Mouse (Mus musculus): Measurements from ENCODE around the gene Rnf8.

The Rnf8 gene

GRCm38 (mm10) chr17:29627285-29627684 lies 12.7 kb downstream of the Rnf8 start:
- no peak for DNase-seq

GRCm38 (mm10) chr17:29628946-29629345 lies 14.4 kb downstream of the Rnf8 start:
- DNase-seq, result no peak

GRCm38 (mm10) chr17:29629620-29630019 lies 15.0 kb downstream of the Rnf8 start:
- DNase-seq, result no peak

- no peak for DNase-seq
These were observed 17.7 kb downstream of the Rnf8 start for GRCm38 (mm10) chr17:29632312-29632711.

GRCm38 (mm10) chr17:29635492-29635891 lies 20.9 kb downstream of the Rnf8 start:
- DNase-seq, result no peak

- DNase-seq, result peak in 1 of 2 experiments; percentile 63
These were observed 21.5 kb downstream of the Rnf8 start for GRCm38 (mm10) chr17:29636118-29636517.

- DNase-seq, result peak in 1 of 2 experiments; percentile 12
These were observed 22.8 kb downstream of the Rnf8 start for GRCm38 (mm10) chr17:29637377-29637776.

GRCm38 (mm10) chr17:29637895-29638294 lies 23.3 kb downstream of the Rnf8 start:
- DNase-seq, result peak in 1 of 2 experiments; percentile 15

- DNase-seq, result no peak
These were observed 26.4 kb downstream of the Rnf8 start for GRCm38 (mm10) chr17:29640971-29641370.

GRCm38 (mm10) chr17:29642219-29642618 lies 27.6 kb downstream of the Rnf8 start:
- DNase-seq, result no peak

GRCm38 (mm10) chr17:29658249-29658648 lies 43.7 kb downstream of the Rnf8 start:
- no peak for DNase-seq

GRCm38 (mm10) chr17:29660076-29660761 lies 45.6 kb downstream of the Rnf8 start, which contains the start of gene Cmtr1:
TSS of gene Cmtr1 (plus strand) at chr17:29660595.
- peak; percentile 96 to 98 for DNase-seq

GRCm38 (mm10) chr17:29660762-29661391 lies 46.3 kb downstream of the Rnf8 start:
- no peak for DNase-seq

- no peak for DNase-seq
These were observed 47.6 kb downstream of the Rnf8 start for GRCm38 (mm10) chr17:29662145-29662544.

- no peak for DNase-seq
These were observed 53.7 kb downstream of the Rnf8 start for GRCm38 (mm10) chr17:29668051-29668986.

- DNase-seq, result no peak
These were observed 54.4 kb downstream of the Rnf8 start for GRCm38 (mm10) chr17:29669030-29669429.

- no peak for DNase-seq
These were observed 55.3 kb downstream of the Rnf8 start for GRCm38 (mm10) chr17:29669936-29670335.

- DNase-seq, result no peak
These were observed 56.4 kb downstream of the Rnf8 start for GRCm38 (mm10) chr17:29671021-29671420.

- DNase-seq, result no peak
These were observed 58.7 kb downstream of the Rnf8 start for GRCm38 (mm10) chr17:29673325-29673724.

GRCm38 (mm10) chr17:29678526-29678925 lies 63.9 kb downstream of the Rnf8 start:
- no peak for DNase-seq

- DNase-seq, result no peak
These were observed 64.6 kb downstream of the Rnf8 start for GRCm38 (mm10) chr17:29679038-29679767.

GRCm38 (mm10) chr17:29680174-29680573 lies 65.6 kb downstream of the Rnf8 start:
- peak; percentile 31 to 57 for DNase-seq

- no peak for DNase-seq
These were observed 66.3 kb downstream of the Rnf8 start for GRCm38 (mm10) chr17:29680921-29681320.
